Mouse (Mus musculus): Measurements from ENCODE around the gene Fbxw5. TPM values are rescaled to one million over a fixed set of nuclear protein-coding genes. Genes with fewer than 3 reads are reported as not detected.

Fbxw5 gene
- polyA plus RNA-seq, 1 experiment = 59.4 TPM

DNA sequence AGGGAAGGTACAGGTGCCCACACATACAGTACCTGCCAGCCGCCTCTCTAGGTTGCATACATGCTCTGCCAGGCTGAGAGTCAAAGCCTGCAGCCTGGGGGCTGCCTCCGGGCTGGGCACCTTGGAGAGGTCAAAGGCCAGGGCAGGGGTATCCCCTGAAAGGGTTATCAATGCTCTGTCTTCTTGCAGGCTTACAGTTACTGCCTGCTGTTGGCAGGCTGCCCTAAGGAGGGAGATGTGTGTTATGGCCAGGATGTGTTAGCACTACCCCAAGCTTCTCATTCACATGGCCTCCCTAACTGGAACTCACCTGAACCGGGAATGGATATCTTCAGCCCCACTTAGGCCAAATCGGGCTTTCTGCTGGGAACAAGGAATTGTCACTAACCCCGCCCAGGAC, 40.4 kb upstream of the Fbxw5 start:
- H3K4me3 ChIP-seq (replicated peaks; ENCODE audit: insufficient read depth, low read depth, low read length) = peak overlapping the region; percentile 62
- WGBS = 4% methylated on average over 5 of the region's 5 CpGs
- H3K4me1 ChIP-seq (ENCODE audit: control insufficient read depth, insufficient read depth, low read length) = peaks cover 68% of the 10 kb centered on the region
- TF ChIP-seq POLR2A (IDR thresholded peaks at IDR 0.05; ENCODE audit: borderline replicate concordance, insufficient read depth, low read length) = no peak
- TF ChIP-seq CTCF (IDR thresholded peaks at IDR 0.05; ENCODE audit: borderline replicate concordance, insufficient read depth, low read depth, low read length) = no peak
- H3K27me3 ChIP-seq (ENCODE audit: control insufficient read depth, insufficient read depth, low read length) = no peaks in the 10 kb centered on the region
- no peak for DNase-seq
- peak overlapping the region; percentile 80 for H3K27ac ChIP-seq (ENCODE audit: insufficient read depth, low read length)

DNA sequence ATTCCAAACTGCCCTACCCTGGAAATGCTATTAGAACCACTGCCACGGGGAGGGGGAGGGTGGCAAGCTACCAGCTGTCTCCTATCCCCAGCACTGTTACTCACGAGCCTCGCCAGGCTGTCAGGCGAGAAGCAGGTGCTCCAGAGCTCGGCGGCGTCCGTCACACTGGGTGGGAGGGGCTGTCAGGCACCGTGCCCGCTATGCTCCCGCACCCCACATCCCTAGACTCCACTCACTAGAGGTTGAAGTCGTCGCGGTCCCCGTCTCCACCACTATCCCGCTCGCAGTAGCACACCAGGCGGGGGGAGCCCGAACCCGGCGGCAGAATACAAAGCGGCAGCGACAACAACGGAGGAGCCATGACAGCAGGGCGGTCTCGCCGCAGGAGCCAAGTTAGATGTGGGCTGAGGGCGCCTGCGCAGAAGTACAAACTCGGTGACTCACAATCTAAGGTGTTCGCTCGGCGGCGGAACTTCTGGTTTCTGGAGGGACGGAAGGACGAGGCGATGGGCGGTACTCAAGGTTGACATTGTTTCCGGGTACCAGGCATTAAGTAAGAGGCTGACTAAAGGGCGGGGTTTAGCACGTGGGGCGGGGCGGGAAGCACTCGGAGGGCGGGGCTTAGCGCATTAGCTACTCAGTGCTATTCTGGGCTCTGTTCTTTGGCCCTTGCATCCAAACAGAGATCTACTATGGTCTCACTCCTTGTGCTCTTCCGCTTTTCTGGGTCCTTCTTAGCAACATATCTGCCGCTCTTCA, 39.8 kb upstream of the Fbxw5 start, which contains the start of gene Paxx:
Paxx (minus strand) TSS at position 544 of the 759 bp plus-strand sequence.
- DNase-seq = peak; percentile 95 to 96
- Histone ChIP-seq H3K27ac (ENCODE audit: insufficient read depth, low read length) (peak within 1 kb of the TSS; percentile 97), H3K4me1 (ENCODE audit: control insufficient read depth, insufficient read depth, low read length) (peaks cover 72% of the 10 kb centered on the region), H3K27me3 (ENCODE audit: control insufficient read depth, insufficient read depth, low read length) (no peaks in the 10 kb centered on the region), H3K4me3 (replicated peaks; ENCODE audit: insufficient read depth, low read depth, low read length) (peak within 1 kb of the TSS; percentile 62)
- WGBS = 1% methylated on average over 48 of the region's 48 CpGs
- TF ChIP-seq POLR2A (IDR thresholded peaks at IDR 0.05; ENCODE audit: borderline replicate concordance, insufficient read depth, low read length) = peak; percentile 77
- no peak for TF ChIP-seq CTCF (IDR thresholded peaks at IDR 0.05; ENCODE audit: borderline replicate concordance, insufficient read depth, low read depth, low read length)

DNA sequence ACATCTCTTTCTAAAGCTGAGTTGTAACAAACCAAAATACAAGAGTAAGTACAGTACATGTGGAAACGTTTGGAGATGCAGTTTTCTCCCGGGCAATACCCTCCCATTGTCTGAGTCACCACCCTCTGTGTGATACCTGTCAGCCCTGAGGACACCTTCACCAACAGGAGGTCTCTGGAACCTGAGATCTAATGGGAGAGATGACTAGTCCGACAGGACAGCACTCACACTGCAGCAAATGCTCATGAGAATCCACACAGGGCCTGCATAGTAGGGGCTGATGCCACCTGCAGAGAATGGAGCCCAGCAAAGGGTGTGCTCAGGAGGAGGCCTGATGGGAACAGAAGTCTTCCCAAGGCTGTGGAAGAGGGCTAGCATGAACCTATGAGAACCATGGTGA, 39.1 kb upstream of the Fbxw5 start:
- 6% methylated on average over 3 of the region's 3 CpGs for WGBS
- no peak for TF ChIP-seq CTCF (IDR thresholded peaks at IDR 0.05; ENCODE audit: borderline replicate concordance, insufficient read depth, low read depth, low read length)
- no peak for TF ChIP-seq POLR2A (IDR thresholded peaks at IDR 0.05; ENCODE audit: borderline replicate concordance, insufficient read depth, low read length)

DNA sequence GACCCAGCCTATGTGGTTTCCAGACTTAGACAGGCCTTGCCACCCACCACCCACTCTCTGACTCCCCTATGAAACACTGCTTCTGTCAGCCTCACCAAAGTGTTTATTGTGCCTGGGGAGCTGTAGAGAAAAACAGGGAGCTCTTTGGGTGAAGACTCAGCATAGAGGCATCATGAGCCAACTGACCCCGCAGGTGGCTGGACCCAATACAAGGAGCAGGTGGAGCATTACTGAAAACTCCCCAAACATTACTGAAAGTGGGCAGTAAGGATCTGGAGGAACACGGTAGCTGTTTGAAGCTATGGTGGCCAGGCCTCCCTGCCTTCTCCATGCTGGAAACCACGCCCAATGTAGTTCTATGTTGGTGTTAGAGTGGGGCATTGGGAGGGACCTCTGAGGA, 36.9 kb upstream of the Fbxw5 start:
- TF ChIP-seq POLR2A (IDR thresholded peaks at IDR 0.05; ENCODE audit: borderline replicate concordance, insufficient read depth, low read length) (no peak), CTCF (IDR thresholded peaks at IDR 0.05; ENCODE audit: borderline replicate concordance, insufficient read depth, low read depth, low read length) (no peak)
- DNase-seq = peak; percentile 69 to 78
- WGBS = 35% methylated on average over 3 of the region's 3 CpGs
- H3K4me3 ChIP-seq (replicated peaks; ENCODE audit: insufficient read depth, low read depth, low read length) = no peak overlapping the region
- H3K27me3 ChIP-seq (ENCODE audit: control insufficient read depth, insufficient read depth, low read length) = no peaks in the 10 kb centered on the region
- peak overlapping the region; percentile 67 for H3K27ac ChIP-seq (ENCODE audit: insufficient read depth, low read length)
- H3K4me1 ChIP-seq (ENCODE audit: control insufficient read depth, insufficient read depth, low read length) = peaks cover 62% of the 10 kb centered on the region

More for the DNA sequence above, 39.1 kb upstream of the Fbxw5 start:
- Histone ChIP-seq H3K4me3 (replicated peaks; ENCODE audit: insufficient read depth, low read depth, low read length) (peak overlapping the region; percentile 62), H3K27me3 (ENCODE audit: control insufficient read depth, insufficient read depth, low read length) (no peaks in the 10 kb centered on the region), H3K4me1 (ENCODE audit: control insufficient read depth, insufficient read depth, low read length) (peaks cover 71% of the 10 kb centered on the region), H3K27ac (ENCODE audit: insufficient read depth, low read length) (peak overlapping the region; percentile 97)
- peak in 1 of 2 experiments; percentile 42 for DNase-seq

DNA sequence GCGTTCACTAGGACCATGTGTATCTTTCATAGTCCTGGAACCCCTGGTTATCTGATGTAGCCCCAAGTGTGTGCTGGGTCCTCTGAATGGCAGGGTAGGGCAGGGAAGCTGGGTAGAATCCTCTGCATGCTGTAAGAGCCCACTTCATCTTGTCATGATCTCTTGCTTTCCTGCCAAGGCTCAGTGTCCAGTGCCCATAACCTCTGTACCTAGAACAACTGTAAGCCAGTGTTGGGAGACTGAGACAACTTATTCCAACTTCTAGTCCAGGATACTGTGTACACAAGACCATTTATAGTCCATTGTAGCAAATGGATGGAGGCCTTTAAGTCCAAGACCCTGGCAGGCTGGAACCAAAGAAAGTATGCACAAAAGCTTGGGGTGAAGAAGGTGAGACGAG, 35.3 kb upstream of the Fbxw5 start:
- Histone ChIP-seq H3K4me3 (replicated peaks; ENCODE audit: insufficient read depth, low read depth, low read length) (no peak overlapping the region), H3K27ac (ENCODE audit: insufficient read depth, low read length) (peak overlapping the region; percentile 70), H3K4me1 (ENCODE audit: control insufficient read depth, insufficient read depth, low read length) (peaks cover 70% of the 10 kb centered on the region), H3K27me3 (ENCODE audit: control insufficient read depth, insufficient read depth, low read length) (no peaks in the 10 kb centered on the region)
- DNase-seq = no peak
- 87% methylated on average over 2 of the region's 2 CpGs for WGBS
- TF ChIP-seq CTCF (IDR thresholded peaks at IDR 0.05; ENCODE audit: borderline replicate concordance, insufficient read depth, low read depth, low read length) = no peak
- no peak for TF ChIP-seq POLR2A (IDR thresholded peaks at IDR 0.05; ENCODE audit: borderline replicate concordance, insufficient read depth, low read length)

- H3K4me3 ChIP-seq (replicated peaks; ENCODE audit: insufficient read depth, low read depth, low read length) = no peak overlapping the region
- peak overlapping the region; percentile 70 for H3K27ac ChIP-seq (ENCODE audit: insufficient read depth, low read length)
- TF ChIP-seq POLR2A (IDR thresholded peaks at IDR 0.05; ENCODE audit: borderline replicate concordance, insufficient read depth, low read length) = 0 out of 2 replicates have a peak, but pooled peaks have one; percentile 15
- TF ChIP-seq CTCF (IDR thresholded peaks at IDR 0.05; ENCODE audit: borderline replicate concordance, insufficient read depth, low read depth, low read length) = no peak
- no peaks in the 10 kb centered on the region for H3K27me3 ChIP-seq (ENCODE audit: control insufficient read depth, insufficient read depth, low read length)
- peak; percentile 54 to 61 for DNase-seq
- H3K4me1 ChIP-seq (ENCODE audit: control insufficient read depth, insufficient read depth, low read length) = peaks cover 70% of the 10 kb centered on the region
- WGBS = 19% methylated on average over 10 of the region's 10 CpGs
These were observed 34.5 kb upstream of the Fbxw5 start for GRCm38 (mm10) chr2:25465816-25466635.

GRCm38 (mm10) chr2:25467606-25468303, 32.8 kb upstream of the Fbxw5 start:
- H3K4me1 ChIP-seq (ENCODE audit: control insufficient read depth, insufficient read depth, low read length) = peaks cover 64% of the 10 kb centered on the region
- H3K4me3 ChIP-seq (replicated peaks; ENCODE audit: insufficient read depth, low read depth, low read length) = no peak overlapping the region
- no peaks in the 10 kb centered on the region for H3K27me3 ChIP-seq (ENCODE audit: control insufficient read depth, insufficient read depth, low read length)
- DNase-seq = no peak
- peak overlapping the region; percentile 11; the same call in 1 of the 2 replicates for H3K27ac ChIP-seq (ENCODE audit: insufficient read depth, low read length)
- TF ChIP-seq CTCF (IDR thresholded peaks at IDR 0.05; ENCODE audit: borderline replicate concordance, insufficient read depth, low read depth, low read length) (no peak), POLR2A (IDR thresholded peaks at IDR 0.05; ENCODE audit: borderline replicate concordance, insufficient read depth, low read length) (no peak)
- 75% methylated on average over 14 of the region's 14 CpGs for WGBS

Measured in cerebellum, adult 2 months (tissue).